Mouse (Mus musculus): ENCODE data around the gene Usp42.

The Usp42 gene

DNA sequence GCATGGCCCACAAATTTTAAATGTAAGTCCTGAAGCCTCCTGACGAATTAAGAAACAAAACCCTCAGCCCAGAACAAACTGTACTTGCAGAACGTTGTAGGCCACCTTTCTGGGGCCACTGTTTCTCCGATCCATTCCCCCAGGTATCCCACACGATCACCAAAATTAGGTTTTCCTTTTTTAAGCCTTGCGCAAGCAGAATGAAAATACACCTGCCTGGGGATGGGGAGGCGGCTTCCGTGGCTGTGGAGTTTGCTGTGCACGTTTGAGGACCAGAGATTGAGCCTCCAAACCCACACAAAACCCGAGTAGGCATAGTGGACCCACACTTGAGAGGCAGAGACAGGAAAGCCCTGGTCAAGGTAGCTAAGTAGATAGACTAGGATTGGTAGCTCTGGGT lies 41.7 kb downstream of the Usp42 start:
- no peak for DNase-seq (ENCODE audit: low spot score)

DNA sequence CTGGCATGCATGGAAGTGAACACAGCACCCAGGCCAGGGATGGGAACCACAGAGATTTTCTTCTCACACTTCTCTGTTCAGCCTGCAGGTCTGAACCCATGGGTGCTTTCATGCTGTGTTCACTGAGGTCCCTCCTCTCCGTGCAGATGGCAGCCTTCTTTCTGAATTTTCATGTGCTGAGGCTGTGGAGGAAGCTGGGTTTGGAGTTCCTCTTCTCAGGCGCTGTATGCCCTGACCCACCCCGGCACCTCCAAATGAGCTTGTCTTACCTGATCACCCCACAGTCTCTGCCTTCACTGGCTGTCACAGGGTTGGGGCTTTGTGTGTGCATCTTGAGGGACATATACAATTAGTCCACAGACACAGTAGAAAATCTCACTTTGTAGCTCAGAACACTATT lies 44.5 kb downstream of the Usp42 start:
- no peak for DNase-seq (ENCODE audit: low spot score)

DNA sequence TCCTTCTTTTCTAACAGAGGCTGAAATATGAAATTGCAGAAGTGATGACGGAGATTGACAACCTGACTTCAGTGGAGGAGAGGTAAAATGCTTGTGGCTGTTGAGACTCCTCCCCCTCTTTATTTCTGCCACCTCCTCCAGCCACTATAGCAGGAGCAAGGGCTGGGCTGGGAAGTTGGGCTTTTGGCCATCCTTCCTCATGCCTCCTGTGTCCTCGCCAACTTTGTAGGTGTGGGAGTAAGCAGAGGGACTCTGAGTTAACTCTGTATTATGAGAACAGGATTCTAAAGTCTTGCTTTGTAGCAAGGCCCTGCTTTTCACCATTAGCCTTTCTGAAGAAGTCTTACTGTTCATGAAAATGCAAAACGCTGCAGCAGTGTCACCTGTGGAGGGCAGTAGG lies 45.6 kb downstream of the Usp42 start:
- DNase-seq (ENCODE audit: low spot score), result no peak

DNA sequence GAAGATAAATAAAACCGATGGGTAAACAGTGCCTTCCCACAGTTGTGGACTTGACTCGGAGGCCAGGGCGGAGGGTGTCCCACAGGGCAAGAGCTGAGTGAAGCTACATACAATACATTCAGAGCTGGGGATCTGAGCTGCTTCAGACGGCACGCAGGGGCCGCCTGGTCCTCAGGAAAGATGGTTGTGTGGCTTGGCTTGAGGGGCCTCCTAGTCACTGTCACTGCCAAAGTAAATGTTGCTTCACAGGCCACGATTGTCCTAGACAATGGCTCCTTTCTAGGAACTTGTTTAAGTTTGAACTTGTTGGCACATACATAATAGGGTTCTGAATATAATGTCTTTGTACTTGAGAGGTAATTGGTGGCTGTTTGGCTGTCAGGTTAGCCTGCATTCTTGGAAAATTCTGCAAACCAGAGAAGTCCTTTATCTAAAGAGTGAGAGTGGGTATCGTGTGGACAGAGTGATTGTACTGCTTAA lies 47.1 kb downstream of the Usp42 start:
- no peak for DNase-seq (ENCODE audit: low spot score)

DNA sequence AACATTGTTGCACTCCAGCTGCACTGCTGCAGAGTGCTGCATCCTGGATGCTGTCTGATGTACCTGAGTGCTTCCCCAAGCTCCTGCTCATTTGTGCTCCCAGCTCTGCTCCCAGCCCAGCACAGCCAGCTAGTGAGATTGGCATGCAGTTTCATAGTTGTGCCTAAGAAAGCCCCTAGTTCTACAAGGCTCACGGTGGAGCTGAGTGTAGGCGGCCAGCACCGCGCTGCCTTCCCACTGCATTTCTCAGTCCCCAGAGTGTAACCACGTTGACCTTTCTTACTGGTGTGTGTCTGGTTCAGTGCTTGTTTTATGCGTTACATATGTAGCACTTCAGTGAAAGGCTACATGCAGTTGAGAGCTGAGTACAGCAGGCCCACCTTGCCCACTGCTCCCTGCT lies 48.4 kb downstream of the Usp42 start:
- DNase-seq (ENCODE audit: low spot score), result no peak

DNA sequence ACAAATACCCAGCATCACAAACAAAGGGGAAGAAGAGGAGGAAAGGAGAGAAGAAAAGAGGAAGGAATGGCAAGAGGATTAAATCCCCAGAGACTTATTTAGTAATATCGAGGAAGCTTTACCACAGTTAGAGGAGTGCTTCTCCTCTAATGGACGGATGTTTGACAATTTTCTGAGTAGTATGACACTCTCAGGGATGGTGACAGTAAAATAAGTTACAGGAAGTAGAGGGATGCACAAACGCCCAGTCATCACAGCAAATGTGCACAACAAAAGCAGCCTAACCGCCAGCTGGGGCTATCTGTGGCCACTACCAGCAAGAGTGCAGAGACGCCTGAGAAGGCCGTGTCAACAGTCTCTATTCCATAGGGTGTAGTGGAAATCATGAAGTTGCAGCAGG lies 52.4 kb downstream of the Usp42 start:
- DNase-seq (ENCODE audit: low spot score), result no peak

- DNase-seq (ENCODE audit: low spot score), result no peak
These were observed 53.3 kb downstream of the Usp42 start for GRCm38 (mm10) chr5:143678634-143679271.

DNA sequence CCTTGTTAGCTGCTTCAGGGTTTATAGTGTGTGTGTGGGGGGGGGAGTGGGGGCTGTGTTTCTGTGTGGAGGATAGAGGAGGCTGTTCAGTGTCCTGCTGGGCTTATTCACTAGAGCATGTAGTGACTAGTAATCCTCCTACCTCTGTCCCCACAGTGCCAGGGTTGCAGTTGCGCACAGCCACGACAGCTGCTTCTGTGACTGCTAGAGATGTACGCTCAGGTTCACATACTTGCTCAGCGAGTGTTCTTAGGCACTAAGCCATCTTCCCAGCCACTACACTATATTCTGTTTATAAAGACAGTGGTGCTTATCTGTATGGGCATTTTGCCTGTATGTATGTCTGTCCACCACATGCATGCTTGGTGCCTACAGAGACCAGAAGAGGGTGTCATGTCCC lies 54.7 kb downstream of the Usp42 start:
- DNase-seq (ENCODE audit: low spot score), result no peak

DNA sequence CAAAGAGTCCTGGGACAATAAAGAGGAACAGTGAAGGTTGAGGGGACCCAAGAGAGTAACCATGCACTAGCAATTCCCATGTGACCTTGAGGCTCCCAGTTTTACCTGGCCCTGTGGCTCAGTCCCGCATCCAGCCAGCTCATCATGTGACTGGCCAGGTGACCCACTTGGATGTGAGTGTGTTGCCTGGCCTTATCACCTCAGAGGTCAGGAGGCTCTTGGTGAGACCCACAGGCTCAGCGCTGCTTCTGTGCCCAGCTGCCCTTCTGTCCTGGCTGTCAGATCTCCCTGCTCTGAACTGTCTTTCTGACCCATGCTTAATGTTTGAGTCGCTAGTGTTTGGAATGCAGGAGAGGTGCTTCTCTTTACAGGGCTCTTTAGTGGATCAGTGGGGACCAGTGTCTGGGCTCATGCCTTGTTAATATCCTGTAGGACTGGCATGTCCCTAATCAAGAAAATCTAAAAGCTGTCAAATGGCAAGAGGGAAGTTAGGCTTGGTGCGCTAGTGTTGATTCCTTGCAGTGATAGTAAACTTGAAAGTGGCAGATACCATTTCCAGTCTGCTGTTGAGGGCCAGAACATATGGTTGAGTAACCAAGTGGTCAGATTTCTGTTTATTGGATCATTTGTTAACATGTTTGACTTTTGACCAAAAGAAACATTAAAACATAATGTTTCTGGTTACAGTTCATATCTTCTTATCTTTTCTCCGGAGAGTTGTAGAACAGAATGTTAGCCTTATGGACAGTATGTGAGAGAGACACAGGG lies 55.7 kb downstream of the Usp42 start:
- DNase-seq (ENCODE audit: low spot score), result no peak

GRCm38 (mm10) chr5:143674576-143674975 lies 57.5 kb downstream of the Usp42 start:
- no peak for DNase-seq (ENCODE audit: low spot score)

DNA sequence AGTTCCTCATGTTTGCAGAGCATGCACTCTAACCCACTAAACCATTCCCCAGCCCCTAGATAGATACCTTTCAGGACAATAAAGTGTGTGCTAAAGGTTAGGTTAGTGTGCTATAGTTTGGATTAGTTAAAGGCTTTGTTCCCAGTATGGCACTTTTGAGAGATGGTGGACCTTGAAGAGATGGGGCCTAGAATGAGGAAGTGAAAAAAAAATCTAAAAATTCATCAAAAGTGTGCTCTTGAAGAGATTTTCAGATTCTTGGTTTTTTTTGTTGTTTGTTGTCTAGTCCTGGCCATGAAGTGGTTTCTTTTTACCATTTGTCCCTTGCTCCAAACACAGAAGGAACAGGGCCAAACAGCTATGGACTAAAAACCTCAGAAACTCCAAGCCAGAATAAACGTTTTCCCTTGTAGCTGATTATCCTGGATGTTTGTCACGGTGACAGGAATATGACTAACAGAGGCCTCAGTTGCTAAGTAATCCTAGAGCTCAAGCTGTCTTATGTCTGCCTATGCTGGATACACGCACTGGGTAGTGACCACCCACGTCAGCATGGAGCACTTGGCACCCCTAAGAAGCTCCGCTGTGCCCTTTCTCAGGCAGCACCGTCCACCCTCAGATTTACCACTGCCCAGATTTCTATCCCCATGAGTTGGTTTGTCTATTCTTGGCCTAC lies 61.2 kb downstream of the Usp42 start:
- no peak for DNase-seq (ENCODE audit: low spot score)

- DNase-seq (ENCODE audit: low spot score), result no peak
These were observed 62.2 kb downstream of the Usp42 start for GRCm38 (mm10) chr5:143669839-143670238.

DNA sequence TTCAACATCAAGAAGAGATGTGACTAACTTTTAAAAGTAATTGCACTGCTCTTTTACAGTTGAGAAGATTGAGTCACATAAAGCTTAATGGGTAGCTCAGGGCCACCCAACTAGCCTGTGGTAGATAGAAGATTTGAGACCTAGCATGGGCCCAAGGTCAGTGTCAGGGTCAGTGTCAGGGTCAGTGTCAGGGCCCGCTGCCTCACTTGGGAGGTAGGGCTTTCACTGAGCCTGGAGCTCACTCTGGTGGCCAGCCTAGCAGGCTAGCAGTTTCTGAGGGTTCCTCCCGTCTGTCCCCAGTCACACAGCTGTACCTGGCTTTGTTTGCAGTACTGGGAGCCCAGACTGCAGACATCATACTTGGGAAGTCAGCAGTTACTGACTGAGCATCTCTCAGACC lies 62.7 kb downstream of the Usp42 start:
- no peak for DNase-seq (ENCODE audit: low spot score)

DNA sequence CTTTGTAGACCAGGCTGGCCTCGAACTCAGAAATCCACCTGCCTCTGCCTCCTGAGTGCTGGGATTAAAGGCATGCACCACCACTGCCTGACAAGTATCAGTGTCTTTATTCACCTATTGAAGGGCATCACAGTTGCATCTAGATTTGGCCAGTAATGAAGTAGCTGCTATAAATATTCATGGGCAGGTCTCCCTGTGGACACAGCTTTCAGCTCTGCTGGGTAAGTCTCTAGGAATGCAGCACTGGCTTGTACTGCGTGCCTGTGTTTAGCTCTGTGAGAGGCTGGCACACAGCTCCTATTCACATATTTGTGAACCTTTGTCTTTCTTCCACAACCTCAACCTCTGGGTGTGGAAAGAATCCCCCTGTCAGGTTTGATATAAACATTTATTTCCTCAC lies 63.2 kb downstream of the Usp42 start:
- no peak for DNase-seq (ENCODE audit: low spot score)

- no peak for DNase-seq (ENCODE audit: low spot score)
These were observed 66.1 kb downstream of the Usp42 start for GRCm38 (mm10) chr5:143666015-143666414.

GRCm38 (mm10) chr5:143665561-143665960 lies 66.5 kb downstream of the Usp42 start:
- DNase-seq (ENCODE audit: low spot score), result no peak

DNA sequence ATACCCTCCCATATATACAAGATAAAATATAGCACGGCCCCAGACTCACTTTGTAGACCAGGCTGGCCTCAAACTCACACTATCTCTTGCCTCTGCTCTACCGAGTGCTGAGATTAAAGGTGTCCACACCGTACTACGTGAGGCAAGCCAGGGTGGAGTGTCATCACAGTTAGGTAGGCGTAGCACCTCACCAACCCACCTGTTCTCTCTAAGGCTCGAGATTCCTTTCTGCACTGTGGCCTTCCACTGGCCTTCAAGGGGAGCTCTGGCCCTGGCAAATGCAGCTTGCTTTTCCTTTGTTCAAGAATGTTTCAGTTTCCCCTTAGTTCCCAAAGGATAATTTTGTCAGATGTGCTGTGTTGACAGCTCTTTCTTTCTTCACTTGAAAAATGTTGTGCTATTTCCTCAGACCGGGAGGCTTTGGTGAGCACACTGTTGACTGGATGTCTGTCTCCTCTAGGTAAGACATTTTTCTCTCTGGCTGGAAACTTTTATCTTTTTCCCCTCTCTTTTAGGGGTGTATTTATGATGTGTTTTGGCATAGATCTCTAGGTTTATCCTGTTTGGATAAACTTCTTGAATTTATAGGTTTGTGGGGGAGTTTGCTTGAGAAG lies 68.9 kb downstream of the Usp42 start:
- DNase-seq (ENCODE audit: low spot score), result no peak
